Mouse (Mus musculus) liver, embryonic 12.5 days (tissue): Measurements from ENCODE around the gene A3galt2. TPM values are rescaled to one million over a fixed set of nuclear protein-coding genes. Genes with fewer than 3 reads are reported as not detected.

ENCODE experiments used
- ATAC-seq: fragments of 200-750 bp; cut with Nextera tagmentation; 2 replicates; pipeline ENCODE4 v1.8.0; 2017; ENCODE audit warnings: moderate number of reproducible peaks, mild to moderate bottlenecking, moderate library complexity
- H3K27ac ChIP-seq: fragments of 300-500 bp; sonication (generic); 2 replicates; pipeline ENCODE4 v1.5.1; 2016; ENCODE audit warnings: mild to moderate bottlenecking
- H3K27me3 ChIP-seq: fragments of 300-500 bp; sonication (generic); replicated peaks from 2 replicates; pipeline ENCODE4 v1.6.1; 2016; ENCODE audit warnings: mild to moderate bottlenecking, moderate library complexity
- H3K36me3 ChIP-seq: fragments of 300-500 bp; sonication (generic); 2 replicates; pipeline ENCODE4 v1.6.1; 2016; ENCODE audit warnings: mild to moderate bottlenecking, moderate library complexity
- H3K4me1 ChIP-seq: fragments of 300-500 bp; sonication (generic); 2 replicates; pipeline ENCODE4 v1.6.1; 2016
- H3K4me2 ChIP-seq: fragments of 300-500 bp; sonication (generic); 2 replicates; pipeline ENCODE4 v1.6.1; 2016; ENCODE audit warnings: mild to moderate bottlenecking, moderate library complexity
- H3K4me3 ChIP-seq: fragments of 300-500 bp; sonication (generic); 2 replicates; pipeline ENCODE4 v1.5.1; 2016; ENCODE audit warnings: mild to moderate bottlenecking, moderate library complexity
- H3K9ac ChIP-seq: fragments of 300-500 bp; sonication (generic); 2 replicates; pipeline ENCODE4 v1.6.1; 2016; ENCODE audit warnings: mild to moderate bottlenecking, moderate library complexity
- H3K9me3 ChIP-seq: fragments of 300-500 bp; sonication (generic); replicated peaks from 2 replicates; pipeline ENCODE4 v1.6.1; 2016; ENCODE audit warnings: mild to moderate bottlenecking, moderate library complexity
- WGBS: fragments of 180-500 bp; shearing (Covaris S2); methylation state at CpG from one replicate; pipeline ENCODE4 v1.1.7; 2016; ENCODE audit not compliant: insufficient replicate concordance; 5-methylcytosine and 5-hydroxymethylcytosine counted together
- polyA plus RNA-seq: library from polyadenylated mRNA; unstranded; fragments of >200 nt; fragmentation: Nextera tagmentation; extraction: Ambion mirVana; gene quantifications from 2 replicates; pipeline ENCODE4 v1.2.1, GENCODE M21; 2016

A3galt2 gene
- polyA plus RNA-seq, 1 experiment from 2014 or later = 0.04 TPM

GRCm38 (mm10) chr4:128768120-128768519 lies 13.0 kb downstream of the A3galt2 start:
- Histone ChIP-seq H3K36me3 (peaks cover 12% of the 10 kb centered on the region), H3K4me1 (no peaks in the 10 kb centered on the region), H3K9ac (no peak overlapping the region), H3K9me3 (peaks cover 5% of the 10 kb centered on the region; the same call in 1 of the 2 replicates), H3K4me3 (no peak overlapping the region), H3K27ac (no peak overlapping the region), H3K27me3 (peaks cover 14% of the 10 kb centered on the region), H3K4me2 (no peak overlapping the region)
- WGBS = 65% methylated on average over 13 of the region's 13 CpGs
- ATAC-seq = no peak

- peaks cover 29% of the 10 kb centered on the region for H3K36me3 ChIP-seq
- H3K9me3 ChIP-seq = no peaks in the 10 kb centered on the region
- WGBS = 70% methylated on average over 13 of the region's 13 CpGs
- no peak overlapping the region for H3K4me2 ChIP-seq
- H3K27ac ChIP-seq = no peak overlapping the region
- H3K4me3 ChIP-seq = no peak overlapping the region
- peaks cover 14% of the 10 kb centered on the region for H3K27me3 ChIP-seq
- ATAC-seq = no peak
- H3K9ac ChIP-seq = no peak overlapping the region
- H3K4me1 ChIP-seq = no peaks in the 10 kb centered on the region
Observed at GRCm38 (mm10) chr4:128769569-128770355, 14.6 kb downstream of the A3galt2 start.

- Histone ChIP-seq H3K9ac (no peak overlapping the region), H3K27ac (no peak overlapping the region), H3K9me3 (no peaks in the 10 kb centered on the region), H3K36me3 (peaks cover 38% of the 10 kb centered on the region), H3K27me3 (peaks cover 14% of the 10 kb centered on the region), H3K4me3 (no peak overlapping the region), H3K4me1 (no peaks in the 10 kb centered on the region), H3K4me2 (no peak overlapping the region)
- no peak for ATAC-seq
- WGBS = 75% methylated on average over 5 of the region's 5 CpGs
Observed at GRCm38 (mm10) chr4:128770698-128771097, 15.5 kb downstream of the A3galt2 start.

GRCm38 (mm10) chr4:128773820-128774219 lies 18.7 kb downstream of the A3galt2 start:
- Histone ChIP-seq H3K9me3 (no peaks in the 10 kb centered on the region), H3K36me3 (peaks cover 69% of the 10 kb centered on the region), H3K4me2 (no peak overlapping the region), H3K9ac (no peak overlapping the region), H3K4me3 (no peak overlapping the region), H3K4me1 (peaks cover 7% of the 10 kb centered on the region; the same call in 1 of the 2 replicates), H3K27me3 (no peaks in the 10 kb centered on the region), H3K27ac (no peak overlapping the region)
- WGBS = 83% methylated on average over 11 of the region's 11 CpGs
- no peak for ATAC-seq

GRCm38 (mm10) chr4:128774467-128774866 lies 19.3 kb downstream of the A3galt2 start:
- Histone ChIP-seq H3K27me3 (no peaks in the 10 kb centered on the region), H3K4me1 (peaks cover 7% of the 10 kb centered on the region; the same call in 1 of the 2 replicates), H3K9ac (no peak overlapping the region), H3K4me2 (no peak overlapping the region), H3K9me3 (no peaks in the 10 kb centered on the region), H3K27ac (no peak overlapping the region), H3K36me3 (peaks cover 76% of the 10 kb centered on the region), H3K4me3 (no peak overlapping the region)
- whole genome bisulfite sequencing = 83% methylated on average over 9 of the region's 9 CpGs
- ATAC-seq = 0 out of 2 replicates have a peak, but pooled peaks have one; percentile 19

GRCm38 (mm10) chr4:128776568-128777289 lies 21.6 kb downstream of the A3galt2 start:
- Histone ChIP-seq H3K4me2 (no peak overlapping the region), H3K4me3 (no peak overlapping the region), H3K4me1 (peaks cover 7% of the 10 kb centered on the region; the same call in 1 of the 2 replicates), H3K27me3 (no peaks in the 10 kb centered on the region), H3K9me3 (no peaks in the 10 kb centered on the region), H3K36me3 (peaks cover 98% of the 10 kb centered on the region), H3K27ac (no peak overlapping the region), H3K9ac (no peak overlapping the region)
- ATAC-seq = peak; percentile 38
- 51% methylated on average over 20 of the region's 20 CpGs for WGBS

- Histone ChIP-seq H3K27me3 (no peaks in the 10 kb centered on the region), H3K4me1 (peaks cover 13% of the 10 kb centered on the region), H3K9me3 (no peaks in the 10 kb centered on the region), H3K4me2 (no peak overlapping the region), H3K4me3 (no peak overlapping the region), H3K9ac (no peak overlapping the region), H3K36me3 (peaks cover 100% of the 10 kb centered on the region), H3K27ac (no peak overlapping the region)
- ATAC-seq = no peak
- WGBS = 82% methylated on average over 11 of the region's 11 CpGs
Observed at GRCm38 (mm10) chr4:128777593-128777992, 22.4 kb downstream of the A3galt2 start.

- H3K4me3 ChIP-seq = no peak overlapping the region
- no peaks in the 10 kb centered on the region for H3K9me3 ChIP-seq
- H3K4me2 ChIP-seq = no peak overlapping the region
- H3K27me3 ChIP-seq = no peaks in the 10 kb centered on the region
- H3K36me3 ChIP-seq = peaks cover 100% of the 10 kb centered on the region
- no peak for ATAC-seq
- H3K27ac ChIP-seq = no peak overlapping the region
- peaks cover 23% of the 10 kb centered on the region for H3K4me1 ChIP-seq
- WGBS = 82% methylated on average over 7 of the region's 7 CpGs
- no peak overlapping the region for H3K9ac ChIP-seq
Observed at GRCm38 (mm10) chr4:128782037-128782436, 26.9 kb downstream of the A3galt2 start.

GRCm38 (mm10) chr4:128782645-128783044 lies 27.5 kb downstream of the A3galt2 start:
- Histone ChIP-seq H3K9ac (peak overlapping the region; percentile 35), H3K36me3 (peaks cover 100% of the 10 kb centered on the region), H3K27me3 (no peaks in the 10 kb centered on the region), H3K4me3 (no peak overlapping the region), H3K4me2 (no peak overlapping the region), H3K9me3 (no peaks in the 10 kb centered on the region), H3K27ac (no peak overlapping the region), H3K4me1 (peaks cover 19% of the 10 kb centered on the region)
- 23% methylated on average over 4 of the region's 4 CpGs for WGBS
- peak; percentile 59; the same call in 1 of the 2 replicates for ATAC-seq

GRCm38 (mm10) chr4:128784950-128785631 lies 29.9 kb downstream of the A3galt2 start:
- Histone ChIP-seq H3K4me2 (no peak overlapping the region), H3K4me3 (no peak overlapping the region), H3K9me3 (no peaks in the 10 kb centered on the region), H3K36me3 (peaks cover 89% of the 10 kb centered on the region), H3K4me1 (peaks cover 20% of the 10 kb centered on the region), H3K27me3 (no peaks in the 10 kb centered on the region), H3K9ac (no peak overlapping the region), H3K27ac (no peak overlapping the region)
- no peak for ATAC-seq
- WGBS = 79% methylated on average over 15 of the region's 15 CpGs

GRCm38 (mm10) chr4:128785921-128786654 lies 30.9 kb downstream of the A3galt2 start:
- Histone ChIP-seq H3K4me3 (no peak overlapping the region), H3K4me2 (no peak overlapping the region), H3K9me3 (no peaks in the 10 kb centered on the region), H3K36me3 (peaks cover 83% of the 10 kb centered on the region), H3K4me1 (peaks cover 30% of the 10 kb centered on the region), H3K27ac (no peak overlapping the region), H3K9ac (no peak overlapping the region), H3K27me3 (no peaks in the 10 kb centered on the region)
- 86% methylated on average over 11 of the region's 11 CpGs for WGBS
- no peak for ATAC-seq
